Mouse (Mus musculus) forebrain, embryonic 11.5 days (tissue): ENCODE measurements around the gene Tyrobp. TPM values are rescaled to one million over a fixed set of nuclear protein-coding genes. Genes with fewer than 3 reads are reported as not detected.

ENCODE experiments used
- ATAC-seq: fragments of 200-750 bp; cut with Nextera tagmentation; replicated peaks from 2 replicates; pipeline ENCODE4 v1.8.0; 2017; ENCODE audit warnings: moderate TSS enrichment; ENCODE audit not compliant: low FRiP score
- DNase-seq: peaks from one replicate; pipeline ENCODE4 v3.0.0-alpha.2; 2017; ENCODE audit warnings: low spot score
- H3K27ac ChIP-seq: fragments of 300-500 bp; sonication (generic); 2 replicates; pipeline ENCODE4 v1.5.1; 2014; ENCODE audit warnings: low read depth, low read length
- H3K27me3 ChIP-seq: fragments of 300-500 bp; sonication (generic); 2 replicates; pipeline ENCODE4 v1.6.1; 2014; ENCODE audit warnings: mild to moderate bottlenecking, low read length, mixed read lengths; ENCODE audit not compliant: control insufficient read depth, insufficient read depth
- H3K36me3 ChIP-seq: fragments of 300-500 bp; sonication (generic); 2 replicates; pipeline ENCODE4 v1.6.1; 2014; ENCODE audit warnings: mild to moderate bottlenecking, low read length, moderate library complexity, mixed read lengths; ENCODE audit not compliant: control insufficient read depth, insufficient read depth
- H3K4me1 ChIP-seq: fragments of 300-500 bp; sonication (generic); replicated peaks from 2 replicates; pipeline ENCODE4 v1.6.1; 2014; ENCODE audit warnings: low read length, mixed read lengths; ENCODE audit not compliant: control insufficient read depth, insufficient read depth
- H3K4me2 ChIP-seq: fragments of 300-500 bp; sonication (generic); 2 replicates; pipeline ENCODE4 v1.6.1; 2014; ENCODE audit warnings: low read depth, mild to moderate bottlenecking, low read length, moderate library complexity, mixed read lengths; ENCODE audit not compliant: severe bottlenecking
- H3K4me3 ChIP-seq: fragments of 300-500 bp; sonication (generic); 2 replicates; pipeline ENCODE4 v1.5.1; 2014; ENCODE audit warnings: low read depth, low read length
- H3K9ac ChIP-seq: fragments of 300-500 bp; sonication (generic); 2 replicates; pipeline ENCODE4 v1.6.1; 2014; ENCODE audit warnings: low read length
- H3K9me3 ChIP-seq: fragments of 300-500 bp; sonication (generic); 2 replicates; pipeline ENCODE4 v1.6.1; 2016; ENCODE audit warnings: low read length, mixed read lengths; ENCODE audit not compliant: control insufficient read depth
- WGBS: fragments of 180-500 bp; shearing (Covaris S2); extraction: QIAGEN DNeasy Blood & Tissue Kit; methylation state at CpG from one replicate; pipeline ENCODE4 v1.1.7; 2014; 5-methylcytosine and 5-hydroxymethylcytosine counted together
- polyA plus RNA-seq: library from polyadenylated mRNA; unstranded; fragments of >200 nt; fragmentation: Nextera tagmentation; extraction: Ambion mirVana; gene quantifications from 2 replicates; pipeline ENCODE4 v1.2.1, GENCODE M21; 2014

Tyrobp gene
- polyA plus RNA-seq, 1 experiment from 2014 or later, result 9.6 TPM

GRCm38 (mm10) chr7:30421175-30421889, 7.8 kb downstream of the Tyrobp start, which contains the start of gene Nfkbid:
Gene Nfkbid (plus strand): TSS chr7:30421732.
- Histone ChIP-seq H3K4me1 (peaks cover 7% of the 10 kb centered on the region; the same call in 1 of the 2 replicates), H3K4me3 (peak within 1 kb of the TSS; percentile 52), H3K4me2 (peak within 1 kb of the TSS; percentile 94), H3K27ac (no peak within 1 kb of the TSS), H3K27me3 (no peaks in the 10 kb centered on the region), H3K9me3 (no peaks in the 10 kb centered on the region), H3K9ac (peak within 1 kb of the TSS; percentile 63), H3K36me3 (no peaks in the 10 kb centered on the region)
- DNase-seq, result peak; percentile 68
- ATAC-seq, result peak; percentile 57
- WGBS, result 8% methylated on average over 31 of the region's 31 CpGs

- Histone ChIP-seq H3K36me3 (no peaks in the 10 kb centered on the region), H3K9me3 (no peaks in the 10 kb centered on the region), H3K4me3 (peak overlapping the region; percentile 52), H3K27me3 (no peaks in the 10 kb centered on the region), H3K4me1 (peaks cover 7% of the 10 kb centered on the region; the same call in 1 of the 2 replicates), H3K27ac (no peak overlapping the region), H3K9ac (peak overlapping the region; percentile 63), H3K4me2 (peak overlapping the region; percentile 94)
- DNase-seq (peak; percentile 93), ATAC-seq (peak; percentile 81)
- WGBS, result under 1% methylated on average over 45 of the region's 45 CpGs
Measured at GRCm38 (mm10) chr7:30421890-30422435, 8.4 kb downstream of the Tyrobp start.

- Histone ChIP-seq H3K9me3 (no peaks in the 10 kb centered on the region), H3K4me3 (peak overlapping the region; percentile 52), H3K4me2 (peak overlapping the region; percentile 94), H3K27me3 (no peaks in the 10 kb centered on the region), H3K4me1 (peaks cover 7% of the 10 kb centered on the region; the same call in 1 of the 2 replicates), H3K9ac (peak overlapping the region; percentile 63), H3K36me3 (no peaks in the 10 kb centered on the region), H3K27ac (no peak overlapping the region)
- DNase-seq, result no peak
- no peak; the same call in none of the 2 replicates for ATAC-seq
- 14% methylated on average over 9 of the region's 9 CpGs for WGBS
Measured at GRCm38 (mm10) chr7:30422560-30422959, 9.0 kb downstream of the Tyrobp start.

- 55% methylated on average over 23 of the region's 23 CpGs for WGBS
Measured at GRCm38 (mm10) chr7:30423071-30423641, 9.6 kb downstream of the Tyrobp start.

GRCm38 (mm10) chr7:30429327-30429726, 15.8 kb downstream of the Tyrobp start:
- Histone ChIP-seq H3K4me2 (no peak overlapping the region), H3K27ac (no peak overlapping the region), H3K9ac (no peak overlapping the region), H3K27me3 (no peaks in the 10 kb centered on the region), H3K9me3 (no peaks in the 10 kb centered on the region), H3K4me1 (no peaks in the 10 kb centered on the region), H3K4me3 (no peak overlapping the region), H3K36me3 (no peaks in the 10 kb centered on the region)
- DNase-seq (no peak), ATAC-seq (no peak)

More at GRCm38 (mm10) chr7:30423071-30423641, 9.6 kb downstream of the Tyrobp start:
- Histone ChIP-seq H3K9me3 (no peaks in the 10 kb centered on the region), H3K4me2 (peak overlapping the region; percentile 94), H3K36me3 (no peaks in the 10 kb centered on the region), H3K27me3 (no peaks in the 10 kb centered on the region), H3K9ac (peak overlapping the region; percentile 63), H3K27ac (no peak overlapping the region), H3K4me1 (peaks cover 7% of the 10 kb centered on the region; the same call in 1 of the 2 replicates), H3K4me3 (peak overlapping the region; percentile 52)
- DNase-seq, result no peak
- no peak for ATAC-seq

- H3K9me3 ChIP-seq, result no peaks in the 10 kb centered on the region
- ATAC-seq (no peak), DNase-seq (no peak)
- H3K27ac ChIP-seq, result no peak overlapping the region
- H3K9ac ChIP-seq, result no peak overlapping the region
- 83% methylated on average over 2 of the region's 2 CpGs for WGBS
- no peak overlapping the region for H3K4me3 ChIP-seq
- H3K4me1 ChIP-seq, result no peaks in the 10 kb centered on the region
- H3K4me2 ChIP-seq, result no peak overlapping the region
- H3K36me3 ChIP-seq, result no peaks in the 10 kb centered on the region
- H3K27me3 ChIP-seq, result no peaks in the 10 kb centered on the region
Measured at GRCm38 (mm10) chr7:30430191-30430590, 16.6 kb downstream of the Tyrobp start.

- H3K27me3 ChIP-seq, result no peaks in the 10 kb centered on the region
- peak; percentile 62 for DNase-seq
- no peaks in the 10 kb centered on the region for H3K9me3 ChIP-seq
- no peaks in the 10 kb centered on the region for H3K4me1 ChIP-seq
- H3K4me3 ChIP-seq, result no peak overlapping the region
- no peak overlapping the region for H3K4me2 ChIP-seq
- WGBS, result 15% methylated on average over 3 of the region's 3 CpGs
- 0 out of 2 replicates have a peak, but pooled peaks have one; percentile 30 for ATAC-seq
- H3K27ac ChIP-seq, result no peak overlapping the region
- no peaks in the 10 kb centered on the region for H3K36me3 ChIP-seq
- H3K9ac ChIP-seq, result no peak overlapping the region
Measured at GRCm38 (mm10) chr7:30431793-30432192, 18.2 kb downstream of the Tyrobp start.

GRCm38 (mm10) chr7:30434238-30434637, 20.7 kb downstream of the Tyrobp start:
- DNase-seq, result peak; percentile 71
- WGBS, result 3% methylated on average over 10 of the region's 10 CpGs

More at GRCm38 (mm10) chr7:30434238-30434637, 20.7 kb downstream of the Tyrobp start:
- Histone ChIP-seq H3K27ac (no peak overlapping the region), H3K4me1 (no peaks in the 10 kb centered on the region), H3K9ac (no peak overlapping the region), H3K4me3 (no peak overlapping the region), H3K4me2 (no peak overlapping the region), H3K27me3 (no peaks in the 10 kb centered on the region), H3K36me3 (no peaks in the 10 kb centered on the region), H3K9me3 (no peaks in the 10 kb centered on the region)
- no peak for ATAC-seq
